Mouse (Mus musculus) embryo, embryonic 10 days (tissue): ENCODE measurements around the gene Cenpp.

Experiments
- DNase-seq: peaks from one replicate; pipeline ENCODE4 v3.0.0-alpha.2; 2015; ENCODE audit warnings: low spot score

The Cenpp gene

GRCm38 (mm10) chr13:49652481-49653179, at the start of gene Cenpp, which contains the start of gene Nol8:
Cenpp (minus strand) TSS chr13:49652785.
Nol8 (plus strand) TSS chr13:49653078.
- peak; percentile 99 for DNase-seq

DNA sequence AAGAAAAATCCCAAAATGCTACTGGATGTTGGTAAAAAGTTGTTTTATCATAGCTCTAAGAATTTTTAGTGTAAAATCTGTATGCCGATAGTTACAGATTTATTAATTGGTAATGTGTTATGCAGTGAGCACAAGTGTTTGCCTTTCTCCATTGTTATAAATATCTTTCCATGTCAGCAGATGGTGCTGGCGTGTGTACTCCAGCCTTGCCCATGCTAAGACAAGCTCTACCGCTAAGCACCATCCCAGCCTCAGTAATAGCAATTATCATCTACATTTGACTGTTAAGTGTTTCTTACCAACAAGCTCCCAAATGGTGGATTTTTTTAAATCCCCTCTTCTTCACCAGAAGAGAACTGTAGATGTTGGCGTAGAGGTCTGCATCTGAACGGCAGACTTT, 38.5 kb upstream of the Cenpp start:
- no peak for DNase-seq

DNA sequence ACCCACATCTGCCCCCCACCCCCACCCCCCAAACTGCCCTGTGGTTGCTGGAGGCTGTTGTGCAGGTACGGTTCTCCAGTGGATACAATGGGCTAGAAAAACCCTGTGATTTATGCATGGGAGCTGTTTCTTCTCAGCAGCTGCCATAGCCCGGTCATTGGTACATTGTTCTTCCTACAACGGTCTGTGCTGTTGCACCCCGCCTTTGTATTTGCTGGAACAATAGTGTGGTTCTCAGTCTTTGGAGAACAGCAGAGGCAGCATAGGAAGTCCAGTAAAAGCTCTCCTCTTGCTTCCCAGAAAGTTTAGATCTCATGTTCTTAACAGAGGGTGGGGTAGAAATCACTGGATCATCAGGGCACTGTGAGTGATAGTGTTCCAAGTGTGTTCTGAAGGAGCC, 31.7 kb upstream of the Cenpp start:
- DNase-seq = no peak

DNA sequence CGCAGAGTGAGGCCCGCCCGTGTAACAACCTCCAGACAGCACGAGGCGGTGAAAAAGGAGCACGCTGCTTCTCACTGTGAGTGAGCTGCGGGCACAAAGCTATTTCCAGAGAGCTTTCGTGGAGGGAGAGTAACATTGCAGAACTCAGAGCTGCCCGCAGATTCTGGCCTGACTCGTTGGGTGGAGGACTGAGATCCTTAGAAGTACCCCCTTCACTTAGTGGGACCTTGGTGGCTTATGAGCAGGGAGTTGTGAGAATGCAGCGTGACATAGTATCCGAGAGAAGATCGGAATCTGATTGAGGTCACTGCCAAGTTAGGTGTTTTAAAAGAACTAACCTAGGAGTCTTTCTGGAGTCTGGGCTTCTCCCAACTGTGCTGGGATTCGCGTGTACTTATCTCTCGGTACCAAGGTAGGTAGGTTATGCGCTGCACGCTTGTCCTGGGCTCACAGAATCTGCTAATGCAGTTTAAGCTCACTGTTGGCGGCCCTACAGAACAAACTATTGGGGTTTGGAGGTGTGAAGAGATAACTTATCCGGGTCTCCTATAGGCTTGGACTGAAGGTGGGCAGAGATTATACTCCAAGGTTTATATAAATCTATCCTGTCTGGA, 29.8 kb upstream of the Cenpp start:
- no peak for DNase-seq

- DNase-seq = peak; percentile 100
Measured at GRCm38 (mm10) chr13:49681351-49682232, 29.0 kb upstream of the Cenpp start, which contains the start of gene Iars. Iars (plus strand) TSS chr13:49682100.

DNA sequence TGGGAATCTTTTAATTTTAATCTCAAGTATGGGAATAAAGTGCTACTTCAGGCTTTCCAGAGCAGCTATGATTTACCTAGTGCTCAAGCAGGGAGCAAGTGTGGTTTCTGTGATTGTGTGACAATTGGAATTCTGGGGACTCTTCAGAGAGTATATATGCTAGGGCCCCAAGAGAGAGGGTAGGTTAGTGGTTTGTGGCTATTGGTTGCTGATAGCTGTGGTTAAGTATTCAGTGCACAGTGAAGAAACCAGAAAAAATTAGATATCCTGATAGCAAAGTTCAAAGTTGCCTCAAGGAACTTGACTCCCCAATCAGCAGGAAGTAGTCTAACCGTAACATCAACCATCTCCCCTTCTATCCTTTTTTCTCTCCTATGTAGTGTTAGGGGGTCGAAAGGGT, 25.2 kb upstream of the Cenpp start:
- no peak for DNase-seq

- peak; percentile 67 for DNase-seq
Measured at GRCm38 (mm10) chr13:49653180-49653541, 576 bp upstream of the Cenpp start.

GRCm38 (mm10) chr13:49651781-49652351, 719 bp downstream of the Cenpp start:
- no peak for DNase-seq

DNA sequence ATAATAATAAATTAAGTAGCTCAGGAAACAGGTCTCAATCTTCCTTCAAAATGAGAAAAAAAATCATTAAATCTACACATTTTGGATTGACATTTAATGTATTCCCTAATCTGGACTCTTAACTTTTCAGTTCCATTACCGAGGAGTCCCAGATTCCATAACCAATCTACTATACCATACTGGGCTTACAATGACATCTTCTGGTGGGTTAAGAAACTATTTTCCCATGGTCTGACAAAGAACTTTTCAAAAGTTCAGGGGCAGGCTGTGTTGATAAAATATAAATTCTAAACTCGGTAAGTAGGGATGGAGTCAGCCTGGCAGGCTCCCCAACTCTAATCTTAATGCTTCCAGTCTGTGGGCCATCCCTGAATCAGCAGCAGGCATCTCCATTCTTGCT, 1.4 kb downstream of the Cenpp start:
- no peak for DNase-seq

GRCm38 (mm10) chr13:49646019-49646418, 6.6 kb downstream of the Cenpp start:
- DNase-seq = no peak

- DNase-seq = no peak
Measured at GRCm38 (mm10) chr13:49644731-49645529, 7.7 kb downstream of the Cenpp start.

DNA sequence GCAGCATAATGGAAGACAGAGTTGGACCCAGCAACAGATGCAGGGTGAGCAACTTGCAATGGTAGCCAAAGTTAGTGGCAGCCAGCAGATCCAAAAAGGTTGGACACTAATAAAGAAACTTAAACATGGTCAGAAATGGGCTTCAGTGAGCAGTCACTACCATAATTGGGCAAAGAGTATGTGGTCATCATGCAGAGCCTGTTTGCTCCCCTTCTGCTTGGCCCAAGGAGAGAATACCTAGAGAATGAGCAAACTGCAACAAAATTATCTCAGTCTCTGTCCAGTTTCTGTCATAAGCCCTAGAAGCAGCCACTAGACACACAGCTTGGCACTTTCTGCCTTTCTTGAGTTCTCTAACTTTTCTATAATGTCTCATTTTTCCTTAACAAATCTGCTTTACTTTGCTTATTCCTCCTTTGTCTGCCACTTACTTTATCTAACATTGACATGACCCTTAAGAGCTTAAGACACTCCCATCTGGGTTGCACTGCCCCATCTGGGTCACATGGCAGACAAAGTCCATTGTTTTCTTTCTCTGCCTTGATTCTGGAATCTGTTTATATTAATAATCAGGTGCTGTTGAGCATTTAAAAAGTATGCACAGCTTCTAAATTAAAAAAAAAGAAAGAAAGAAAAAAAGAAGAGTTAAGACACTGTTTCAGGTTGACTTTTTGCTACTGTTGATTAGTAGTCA, 8.8 kb downstream of the Cenpp start:
- no peak for DNase-seq

DNA sequence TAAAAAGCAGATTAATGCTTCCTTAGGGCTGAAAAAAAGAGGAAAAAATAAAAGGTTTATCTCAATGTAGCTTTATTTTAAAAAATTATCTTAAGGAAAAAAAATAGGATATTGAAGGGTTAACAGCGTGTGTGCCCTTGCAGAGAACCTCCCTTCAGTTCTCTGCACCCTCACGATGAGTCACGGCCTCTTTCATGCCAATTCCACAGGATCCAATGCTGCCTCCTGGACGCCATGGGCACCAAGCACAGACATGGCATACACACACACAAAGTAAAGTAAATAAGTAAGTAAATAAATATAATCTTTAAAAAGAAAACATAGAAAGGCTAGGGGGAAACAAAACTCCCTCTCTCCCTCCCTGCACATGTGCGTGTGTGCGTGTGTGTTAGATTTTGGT, 9.9 kb downstream of the Cenpp start:
- DNase-seq = no peak

DNA sequence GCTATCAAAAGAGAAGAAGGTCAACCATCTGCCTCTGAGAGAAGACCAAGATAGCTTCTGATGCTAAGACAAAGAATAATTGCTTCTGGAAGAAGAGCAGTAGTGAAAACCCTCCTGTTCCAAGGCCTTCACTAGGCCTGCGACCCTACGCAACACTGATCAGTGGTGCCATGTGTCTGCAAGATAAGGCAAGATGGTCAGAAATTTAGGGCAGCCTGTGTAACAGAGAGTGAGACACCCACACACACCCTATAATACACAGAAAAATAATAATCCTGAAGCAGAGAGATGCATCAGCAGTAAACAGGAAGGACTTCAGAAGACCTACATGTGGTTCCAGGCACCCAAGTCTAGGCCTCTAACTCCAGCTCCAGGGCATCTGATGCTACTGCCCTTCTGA, 12.6 kb downstream of the Cenpp start:
- no peak for DNase-seq

- no peak for DNase-seq
Measured at GRCm38 (mm10) chr13:49629076-49629475, 23.5 kb downstream of the Cenpp start.

DNA sequence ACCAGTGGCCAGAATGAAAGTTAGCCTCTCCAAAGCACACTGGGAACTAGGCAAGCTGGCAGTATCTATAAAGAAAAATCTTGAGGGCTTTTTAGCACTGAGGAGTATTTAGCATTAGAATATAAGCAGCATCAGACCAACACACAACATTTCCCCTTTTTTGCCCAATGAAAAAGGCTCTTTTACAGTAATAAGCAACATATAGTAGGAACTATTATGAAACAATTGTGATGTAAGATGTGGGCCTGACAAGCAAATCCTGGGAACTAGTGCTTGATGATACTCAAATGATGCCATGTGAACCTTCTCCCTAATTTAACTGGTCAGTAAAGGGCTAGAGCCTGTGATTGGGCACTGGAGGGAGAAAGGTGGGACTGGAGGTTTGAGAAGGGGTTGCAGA, 24.4 kb downstream of the Cenpp start:
- DNase-seq = no peak

GRCm38 (mm10) chr13:49623216-49623615, 29.4 kb downstream of the Cenpp start:
- DNase-seq = no peak

- DNase-seq = no peak
Measured at GRCm38 (mm10) chr13:49618365-49618764, 34.2 kb downstream of the Cenpp start.

DNA sequence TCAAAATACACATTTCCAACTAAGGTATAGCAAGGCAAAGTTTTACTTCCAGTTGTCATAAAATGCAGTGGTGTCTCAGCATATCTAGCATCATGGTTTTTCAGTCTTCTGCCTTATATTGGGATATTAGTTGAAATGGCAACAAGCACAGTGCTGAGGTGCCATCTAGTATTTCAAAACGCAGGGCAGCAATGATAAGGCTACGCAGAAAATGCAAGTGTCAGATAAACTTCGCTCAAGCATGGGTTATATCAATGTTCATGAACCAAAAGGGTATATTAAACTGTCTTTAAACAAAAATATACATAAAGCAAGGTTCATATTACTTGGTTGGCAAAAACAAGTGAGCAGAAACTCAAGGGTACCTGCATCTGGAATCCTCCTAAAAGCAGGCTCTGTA, 35.6 kb downstream of the Cenpp start:
- DNase-seq = no peak

GRCm38 (mm10) chr13:49608589-49609322, 43.8 kb downstream of the Cenpp start:
- no peak for DNase-seq
